Mouse (Mus musculus) brain, embryonic 14.5 days (tissue): ENCODE measurements around the gene Mctp1.

ENCODE experiments used
- CTCF ChIP-seq: fragments of 200-500 bp; IDR thresholded peaks from 2 replicates; pipeline ENCODE4 v1.5.1; 2012; ENCODE audit warnings: inconsistent platforms, mild to moderate bottlenecking, moderate library complexity, borderline replicate concordance; ENCODE audit not compliant: insufficient read depth, insufficient read length; ENCODE audit errors: extremely low read depth
- POLR2A ChIP-seq: fragments of 200-500 bp; IDR thresholded peaks from 2 replicates; pipeline ENCODE4 v1.6.1; 2012; ENCODE audit warnings: mild to moderate bottlenecking, inconsistent platforms, borderline replicate concordance; ENCODE audit not compliant: poor library complexity, insufficient read depth, insufficient read length, severe bottlenecking; ENCODE audit errors: extremely low read depth

GRCm38 (mm10) chr13:76564061-76564460 is 179.7 kb downstream of the Mctp1 start:
- TF ChIP-seq CTCF (no peak), POLR2A (no peak)
